Mouse (Mus musculus) G1E (cell line): ENCODE results near the gene Nhlrc3.

Source experiments
- CTCF ChIP-seq: IDR thresholded peaks from 2 replicates; pipeline ENCODE4 v1.5.1; 2012; ENCODE audit warnings: low read depth, low read length, inconsistent platforms, mixed read lengths
- GATA2 ChIP-seq: IDR thresholded peaks from 2 replicates; pipeline ENCODE4 v1.6.1; 2012; ENCODE audit warnings: low read depth, low read length, inconsistent platforms, borderline replicate concordance
- POLR2AphosphoS5 ChIP-seq: IDR thresholded peaks from 2 replicates; pipeline ENCODE4 v1.6.1; 2012; ENCODE audit warnings: low read depth, low read length, inconsistent platforms; ENCODE audit not compliant: insufficient replicate concordance
- TAL1 ChIP-seq: conservative IDR thresholded peaks from 2 replicates; pipeline ENCODE4 v1.6.1; 2012; ENCODE audit warnings: low read depth, low read length, inconsistent platforms, mixed read lengths

- TF ChIP-seq CTCF (no peak), POLR2AphosphoS5 (no peak), TAL1 (no peak), GATA2 (no peak)
These were observed 23.4 kb upstream of the Nhlrc3 start for GRCm38 (mm10) chr3:53486561-53486960.
